Mouse (Mus musculus): ENCODE data around the gene Mctp2. TPM values are rescaled to one million over a fixed set of nuclear protein-coding genes. Genes with fewer than 3 reads are reported as not detected.

Mctp2 gene
- polyA plus RNA-seq, 1 experiment from 2014 or later = 0.33 TPM

GRCm38 (mm10) chr7:72162256-72162655, 144.2 kb downstream of the Mctp2 start:
- Histone ChIP-seq H3K36me3 (no peaks in the 10 kb centered on the region), H3K9ac (no peak overlapping the region), H3K27ac (replicated peaks) (no peak overlapping the region), H3K4me3 (no peak overlapping the region), H3K27me3 (replicated peaks) (no peaks in the 10 kb centered on the region), H3K4me2 (no peak overlapping the region), H3K4me1 (no peaks in the 10 kb centered on the region), H3K9me3 (no peaks in the 10 kb centered on the region)
- ATAC-seq (ENCODE audit: extremely low read depth, insufficient number of reproducible peaks, low FRiP score, low TSS enrichment) = no peak
- 33% methylated on average over 1 of the region's 1 CpGs for WGBS

DNA sequence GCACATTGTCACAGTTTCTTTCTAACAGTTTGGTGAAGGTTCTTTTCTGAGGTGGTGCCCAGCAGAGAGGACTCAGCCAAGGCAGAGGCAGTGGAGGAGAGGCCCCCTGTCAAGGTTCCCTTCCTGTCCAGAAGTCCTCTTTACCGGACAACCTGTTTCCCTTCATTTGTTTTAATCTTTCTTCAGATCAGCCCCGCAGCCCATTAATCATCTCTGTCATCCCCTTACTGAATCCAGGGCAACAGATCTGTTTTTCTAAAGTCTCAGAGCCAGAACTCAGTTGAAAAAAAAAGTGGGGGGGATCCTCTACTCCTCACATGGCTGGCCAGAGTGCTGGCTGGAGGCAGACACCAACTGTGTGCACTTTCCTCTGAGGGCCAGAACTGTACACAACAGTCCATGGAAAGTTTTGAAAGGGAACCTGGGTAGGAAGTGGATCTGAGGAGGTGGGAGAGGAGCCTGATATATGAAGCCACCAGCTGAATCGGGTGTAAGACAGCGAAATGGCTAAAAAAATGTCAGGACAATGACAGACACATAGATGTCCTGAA, 146.8 kb downstream of the Mctp2 start:
- no peak for ATAC-seq (ENCODE audit: extremely low read depth, insufficient number of reproducible peaks, low FRiP score, low TSS enrichment)
- Histone ChIP-seq H3K27me3 (replicated peaks) (no peaks in the 10 kb centered on the region), H3K9ac (no peak overlapping the region), H3K4me1 (no peaks in the 10 kb centered on the region), H3K4me3 (no peak overlapping the region), H3K27ac (replicated peaks) (no peak overlapping the region), H3K36me3 (no peaks in the 10 kb centered on the region), H3K4me2 (no peak overlapping the region), H3K9me3 (no peaks in the 10 kb centered on the region)
- 65% methylated on average over 4 of the region's 4 CpGs for WGBS

GRCm38 (mm10) chr7:72150799-72151708, 155.4 kb downstream of the Mctp2 start:
- ATAC-seq (ENCODE audit: extremely low read depth, insufficient number of reproducible peaks, low FRiP score, low TSS enrichment) = no peak
- no peaks in the 10 kb centered on the region for H3K36me3 ChIP-seq
- no peak overlapping the region for H3K4me2 ChIP-seq
- H3K27me3 ChIP-seq (replicated peaks) = no peaks in the 10 kb centered on the region
- H3K4me1 ChIP-seq = no peaks in the 10 kb centered on the region
- H3K27ac ChIP-seq (replicated peaks) = no peak overlapping the region
- 68% methylated on average over 7 of the region's 7 CpGs for WGBS
- H3K9me3 ChIP-seq = no peaks in the 10 kb centered on the region
- H3K4me3 ChIP-seq = no peak overlapping the region
- H3K9ac ChIP-seq = no peak overlapping the region

DNA sequence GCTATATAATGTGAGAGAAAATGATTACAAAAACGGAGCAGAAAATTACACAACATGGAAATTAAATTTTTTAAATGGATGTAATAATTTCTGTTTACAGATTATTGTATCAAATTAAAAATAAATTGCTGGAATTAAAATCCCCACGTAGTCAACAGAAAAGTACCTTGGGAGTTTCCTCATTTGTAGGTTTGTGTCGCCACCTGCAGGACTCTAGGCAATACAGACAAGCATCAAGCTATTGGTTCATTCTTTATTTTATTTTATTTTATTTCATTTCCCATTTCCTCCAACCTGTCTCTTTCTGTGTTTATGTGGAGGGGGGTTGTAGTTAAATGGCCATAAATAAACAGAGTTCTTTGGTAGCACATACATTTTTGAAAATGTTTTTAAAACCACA, 157.3 kb downstream of the Mctp2 start:
- Histone ChIP-seq H3K27ac (replicated peaks) (no peak overlapping the region), H3K27me3 (replicated peaks) (no peaks in the 10 kb centered on the region), H3K4me2 (no peak overlapping the region), H3K4me3 (no peak overlapping the region), H3K9ac (no peak overlapping the region), H3K4me1 (no peaks in the 10 kb centered on the region), H3K36me3 (no peaks in the 10 kb centered on the region), H3K9me3 (no peaks in the 10 kb centered on the region)
- WGBS = 15% methylated on average over 3 of the region's 3 CpGs
- ATAC-seq (ENCODE audit: extremely low read depth, insufficient number of reproducible peaks, low FRiP score, low TSS enrichment) = no peak

DNA sequence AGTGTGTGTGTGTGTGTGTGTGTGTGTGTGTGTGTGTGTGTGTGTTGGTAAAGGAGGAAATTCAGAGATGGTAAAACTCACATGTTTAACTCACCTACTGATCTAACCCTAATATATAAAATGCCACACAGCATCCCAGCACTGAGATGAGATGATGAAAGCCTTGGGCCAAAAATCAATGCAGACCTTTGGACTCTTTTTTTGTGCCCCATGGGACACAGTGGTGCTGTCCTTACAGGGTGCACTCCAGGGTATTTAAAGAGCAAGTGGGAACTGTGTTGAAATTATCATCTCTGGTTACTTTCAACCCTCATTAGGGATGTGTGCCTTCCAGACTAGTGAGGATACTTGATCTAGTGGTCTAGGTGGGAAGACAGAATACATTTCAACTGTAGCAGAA, 159.6 kb downstream of the Mctp2 start:
- Histone ChIP-seq H3K9me3 (no peaks in the 10 kb centered on the region), H3K4me1 (no peaks in the 10 kb centered on the region)
- ATAC-seq (ENCODE audit: extremely low read depth, insufficient number of reproducible peaks, low FRiP score, low TSS enrichment) = no peak

DNA sequence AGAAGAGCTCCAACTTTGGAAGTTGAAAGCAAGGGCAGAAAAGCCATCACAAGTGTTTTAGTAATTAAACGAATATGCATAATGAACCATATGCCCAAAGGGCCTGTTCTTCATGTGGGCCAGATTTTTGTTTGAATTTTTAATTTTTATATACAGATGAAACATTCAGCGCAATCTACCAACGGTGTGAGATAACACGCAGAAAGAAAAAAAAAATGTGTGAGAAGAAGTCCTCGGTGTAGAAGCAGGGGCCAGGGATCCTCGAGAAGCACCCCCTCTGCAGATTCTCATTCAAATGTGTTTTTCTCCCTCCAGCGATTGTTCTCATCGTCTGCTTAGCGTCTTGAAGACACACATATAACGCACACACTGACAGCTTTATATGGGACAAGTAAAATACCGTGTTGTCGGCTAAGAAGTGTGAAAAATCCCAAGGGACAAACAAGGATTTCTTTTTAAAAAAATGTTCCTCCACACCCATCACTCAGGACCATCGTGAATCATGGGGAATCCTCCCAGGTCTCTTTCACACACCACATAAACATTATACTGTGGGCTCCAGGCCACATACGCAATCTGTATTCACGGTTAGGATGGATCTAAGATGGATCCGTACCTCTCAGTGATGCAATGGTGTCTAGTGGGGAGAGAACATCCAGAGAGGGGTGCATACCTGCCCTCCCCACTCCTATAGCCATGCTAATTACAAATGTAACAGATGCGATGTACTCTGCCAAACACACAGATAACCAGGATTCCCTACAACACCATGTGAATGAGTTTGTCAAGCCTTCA, 160.5 kb downstream of the Mctp2 start:
- Histone ChIP-seq H3K27ac (replicated peaks) (no peak overlapping the region), H3K4me1 (no peaks in the 10 kb centered on the region), H3K9me3 (no peaks in the 10 kb centered on the region), H3K4me2 (no peak overlapping the region), H3K36me3 (no peaks in the 10 kb centered on the region), H3K9ac (no peak overlapping the region), H3K4me3 (no peak overlapping the region), H3K27me3 (replicated peaks) (no peaks in the 10 kb centered on the region)
- WGBS = 74% methylated on average over 17 of the region's 17 CpGs
- no peak for ATAC-seq (ENCODE audit: extremely low read depth, insufficient number of reproducible peaks, low FRiP score, low TSS enrichment)

More for the DNA sequence above, 159.6 kb downstream of the Mctp2 start:
- no peak overlapping the region for H3K4me2 ChIP-seq
- no peak overlapping the region for H3K27ac ChIP-seq (replicated peaks)
- no peak overlapping the region for H3K9ac ChIP-seq
- no peak overlapping the region for H3K4me3 ChIP-seq
- H3K27me3 ChIP-seq (replicated peaks) = no peaks in the 10 kb centered on the region
- no peaks in the 10 kb centered on the region for H3K36me3 ChIP-seq

DNA sequence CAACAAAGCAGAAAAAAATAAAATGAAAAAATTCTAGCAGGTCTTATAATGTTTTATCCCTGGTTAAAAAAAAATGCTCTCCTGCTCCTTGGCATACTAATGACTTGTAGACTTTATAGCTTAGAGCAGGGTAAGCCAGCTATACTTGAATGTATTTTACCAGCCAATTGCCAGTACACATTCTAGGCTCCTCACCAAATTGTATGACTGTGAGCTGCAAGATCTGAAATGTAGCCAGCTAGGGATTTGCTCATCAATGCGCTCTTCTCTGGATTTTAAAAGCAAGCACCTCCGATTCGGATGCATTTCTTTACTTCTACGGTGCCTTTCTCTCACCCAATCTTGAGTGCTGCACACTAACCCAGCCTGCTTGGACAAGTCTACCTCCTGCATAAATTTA, 167.7 kb downstream of the Mctp2 start:
- H3K9ac ChIP-seq = no peak overlapping the region
- no peaks in the 10 kb centered on the region for H3K9me3 ChIP-seq
- 83% methylated on average over 4 of the region's 4 CpGs for WGBS
- H3K36me3 ChIP-seq = no peaks in the 10 kb centered on the region
- H3K4me1 ChIP-seq = no peaks in the 10 kb centered on the region
- H3K27me3 ChIP-seq (replicated peaks) = no peaks in the 10 kb centered on the region
- H3K4me2 ChIP-seq = no peak overlapping the region
- H3K4me3 ChIP-seq = no peak overlapping the region
- no peak for ATAC-seq (ENCODE audit: extremely low read depth, insufficient number of reproducible peaks, low FRiP score, low TSS enrichment)
- H3K27ac ChIP-seq (replicated peaks) = no peak overlapping the region

DNA sequence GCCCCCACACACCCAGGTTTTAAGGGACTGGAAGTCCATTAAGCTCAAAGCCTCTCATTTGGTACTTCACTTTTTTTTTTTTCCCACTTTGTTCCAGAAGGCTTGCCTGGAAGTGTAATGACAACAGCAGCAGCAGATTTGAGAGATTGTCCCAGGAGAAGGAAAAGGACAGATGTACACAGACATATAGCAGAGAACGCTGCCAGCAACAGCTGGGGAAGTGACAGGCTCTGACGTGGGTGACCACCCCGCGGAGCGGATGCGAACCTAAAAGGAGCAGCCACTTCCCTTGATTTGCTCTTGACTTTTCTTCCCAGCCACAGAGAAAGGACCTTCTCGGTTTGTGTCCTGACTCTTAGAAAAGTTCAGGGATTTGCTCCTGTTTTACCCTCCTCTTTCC, 185.4 kb downstream of the Mctp2 start:
- no peaks in the 10 kb centered on the region for H3K4me1 ChIP-seq
- no peak overlapping the region for H3K4me2 ChIP-seq
- no peaks in the 10 kb centered on the region for H3K36me3 ChIP-seq
- no peak overlapping the region for H3K9ac ChIP-seq
- H3K4me3 ChIP-seq = no peak overlapping the region
- H3K27ac ChIP-seq (replicated peaks) = no peak overlapping the region
- no peaks in the 10 kb centered on the region for H3K9me3 ChIP-seq
- ATAC-seq (ENCODE audit: extremely low read depth, insufficient number of reproducible peaks, low FRiP score, low TSS enrichment) = no peak
- WGBS = 66% methylated on average over 7 of the region's 7 CpGs
- no peaks in the 10 kb centered on the region for H3K27me3 ChIP-seq (replicated peaks)

DNA sequence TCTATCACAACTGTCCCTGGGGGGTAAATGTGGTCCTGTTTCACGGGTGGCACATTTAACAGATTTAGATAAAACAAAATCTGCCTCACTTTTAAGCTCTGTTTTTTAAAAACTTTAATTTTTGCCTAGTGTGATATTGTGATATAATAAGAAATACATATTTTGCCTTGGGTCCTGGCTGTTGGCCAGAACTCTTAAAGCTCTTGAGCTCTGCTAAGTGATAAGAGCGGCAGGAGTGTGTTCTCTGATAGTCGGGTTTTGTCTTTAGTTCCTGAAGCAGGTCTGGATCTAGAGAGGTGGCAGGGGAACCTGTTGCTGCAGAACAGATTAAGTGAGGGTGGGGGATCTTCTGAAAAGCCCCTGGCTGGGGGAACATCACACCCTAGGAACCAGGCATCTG, 186.7 kb downstream of the Mctp2 start:
- Histone ChIP-seq H3K27ac (replicated peaks) (no peak overlapping the region), H3K4me3 (no peak overlapping the region), H3K9me3 (no peaks in the 10 kb centered on the region), H3K4me1 (no peaks in the 10 kb centered on the region), H3K36me3 (no peaks in the 10 kb centered on the region), H3K9ac (no peak overlapping the region), H3K27me3 (replicated peaks) (no peaks in the 10 kb centered on the region), H3K4me2 (no peak overlapping the region)
- WGBS = 39% methylated on average over 3 of the region's 3 CpGs
- no peak for ATAC-seq (ENCODE audit: extremely low read depth, insufficient number of reproducible peaks, low FRiP score, low TSS enrichment)

GRCm38 (mm10) chr7:72117376-72118077, 188.9 kb downstream of the Mctp2 start:
- ATAC-seq (ENCODE audit: extremely low read depth, insufficient number of reproducible peaks, low FRiP score, low TSS enrichment) = no peak
- 58% methylated on average over 4 of the region's 4 CpGs for WGBS
- H3K4me1 ChIP-seq = no peaks in the 10 kb centered on the region
- H3K27ac ChIP-seq (replicated peaks) = no peak overlapping the region
- H3K9ac ChIP-seq = no peak overlapping the region
- H3K27me3 ChIP-seq (replicated peaks) = no peaks in the 10 kb centered on the region
- H3K4me3 ChIP-seq = no peak overlapping the region
- no peak overlapping the region for H3K4me2 ChIP-seq
- no peaks in the 10 kb centered on the region for H3K9me3 ChIP-seq
- H3K36me3 ChIP-seq = no peaks in the 10 kb centered on the region

DNA sequence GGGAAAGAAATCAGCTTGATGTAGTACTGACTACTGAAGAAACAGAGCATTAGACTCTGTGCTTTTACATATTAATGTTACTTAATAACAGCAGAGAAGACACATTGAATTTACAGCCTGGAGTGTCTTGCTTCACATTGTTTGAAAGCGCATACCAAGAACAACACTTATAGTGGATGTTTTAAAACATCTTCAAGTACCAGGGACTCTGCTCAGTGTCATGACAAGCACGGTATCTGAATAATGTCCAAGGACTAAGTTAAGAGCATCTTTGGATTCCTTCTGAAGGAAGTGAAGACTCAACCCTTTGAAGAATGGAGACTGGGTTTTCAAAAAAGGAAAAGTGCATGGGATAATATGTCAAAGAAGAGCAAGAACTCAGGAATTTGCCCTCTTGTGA, 191.3 kb downstream of the Mctp2 start:
- Histone ChIP-seq H3K4me1 (no peaks in the 10 kb centered on the region), H3K27me3 (replicated peaks) (no peaks in the 10 kb centered on the region), H3K4me2 (no peak overlapping the region), H3K9ac (no peak overlapping the region), H3K36me3 (no peaks in the 10 kb centered on the region), H3K4me3 (no peak overlapping the region), H3K27ac (replicated peaks) (no peak overlapping the region), H3K9me3 (no peaks in the 10 kb centered on the region)
- ATAC-seq (ENCODE audit: extremely low read depth, insufficient number of reproducible peaks, low FRiP score, low TSS enrichment) = no peak
- 74% methylated on average over 2 of the region's 2 CpGs for WGBS

Measured in heart, embryonic 13.5 days (tissue).